Mouse (Mus musculus) testis, postnatal 14 days (tissue): ENCODE data around the gene Fbxo41.

Experiments used
- DNase-seq: peaks from one replicate; pipeline ENCODE4 v3.0.0; 2021; ENCODE audit warnings: low spot score

The Fbxo41 gene

DNA sequence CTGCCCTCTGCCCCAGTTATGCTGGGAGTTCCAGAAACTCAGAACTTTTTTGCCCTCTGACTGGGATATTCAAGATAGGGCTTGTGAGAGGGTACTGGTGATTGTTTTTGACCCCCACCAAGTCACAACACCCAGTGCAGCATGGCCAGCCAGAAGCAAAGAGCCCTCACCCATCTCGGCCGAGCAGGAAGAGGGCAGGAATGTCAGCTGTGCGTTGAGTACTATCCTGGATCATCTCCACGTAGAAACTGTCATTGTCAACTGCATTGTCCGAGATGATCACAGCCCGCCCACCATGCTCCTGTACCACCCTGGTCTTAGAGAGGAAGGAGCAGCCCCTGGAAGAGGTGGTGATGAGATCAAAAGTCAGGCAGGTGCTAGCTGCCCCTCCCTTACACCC, 55.4 kb downstream of the Fbxo41 start:
- no peak for DNase-seq

DNA sequence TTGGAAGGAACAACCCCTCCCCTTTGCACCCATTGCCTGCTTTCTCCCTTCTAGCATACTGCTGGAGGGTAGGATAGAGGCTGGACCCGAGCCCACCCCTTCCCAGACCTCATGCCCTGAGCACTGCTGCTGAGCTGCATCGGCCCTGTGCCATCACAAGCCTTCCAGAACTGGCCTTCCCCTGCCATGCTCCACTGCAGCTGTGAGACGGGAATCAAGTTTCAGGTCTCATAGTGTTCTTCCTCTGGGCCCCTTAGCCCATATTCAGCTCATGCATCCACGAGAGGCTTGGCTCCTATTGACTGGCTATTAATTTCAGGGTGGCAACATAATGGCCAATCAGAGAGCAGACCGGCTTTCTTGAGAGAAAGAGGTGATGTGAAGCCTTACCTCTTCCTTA, 57.5 kb downstream of the Fbxo41 start:
- DNase-seq, result no peak

DNA sequence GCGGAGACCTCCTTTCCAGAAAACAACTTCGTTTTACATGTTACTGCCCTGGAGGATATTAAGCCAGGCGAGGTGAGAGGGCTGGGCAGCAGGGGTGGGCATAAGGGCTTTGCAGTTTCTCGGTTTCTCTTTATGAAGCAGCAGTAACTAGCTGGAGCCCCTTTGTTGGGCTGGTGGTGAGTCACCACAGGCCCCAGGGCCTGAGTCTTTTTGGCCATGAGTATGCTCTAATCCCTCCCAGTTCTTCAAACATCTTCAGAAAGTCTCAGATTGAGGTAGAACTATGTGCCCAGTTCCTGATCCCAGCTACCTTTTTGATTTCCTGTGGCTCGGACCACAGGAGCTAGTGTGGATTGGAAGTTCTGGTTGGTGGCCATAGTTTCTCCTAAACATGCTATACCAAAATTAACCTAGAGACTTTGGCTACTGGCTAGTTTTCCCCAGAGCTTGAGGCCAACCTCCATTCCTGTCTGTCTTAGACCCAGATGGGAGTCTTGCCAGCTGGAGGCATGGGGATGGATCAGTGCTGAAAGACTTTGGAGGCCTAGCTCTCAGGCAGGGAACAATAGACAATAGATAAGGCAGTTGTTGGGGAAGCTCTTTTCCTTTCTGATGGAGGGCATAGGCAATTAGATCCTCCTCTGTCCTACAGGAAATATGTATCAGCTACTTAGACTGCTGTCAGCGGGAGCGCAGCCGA, 58.4 kb downstream of the Fbxo41 start:
- DNase-seq, result no peak

DNA sequence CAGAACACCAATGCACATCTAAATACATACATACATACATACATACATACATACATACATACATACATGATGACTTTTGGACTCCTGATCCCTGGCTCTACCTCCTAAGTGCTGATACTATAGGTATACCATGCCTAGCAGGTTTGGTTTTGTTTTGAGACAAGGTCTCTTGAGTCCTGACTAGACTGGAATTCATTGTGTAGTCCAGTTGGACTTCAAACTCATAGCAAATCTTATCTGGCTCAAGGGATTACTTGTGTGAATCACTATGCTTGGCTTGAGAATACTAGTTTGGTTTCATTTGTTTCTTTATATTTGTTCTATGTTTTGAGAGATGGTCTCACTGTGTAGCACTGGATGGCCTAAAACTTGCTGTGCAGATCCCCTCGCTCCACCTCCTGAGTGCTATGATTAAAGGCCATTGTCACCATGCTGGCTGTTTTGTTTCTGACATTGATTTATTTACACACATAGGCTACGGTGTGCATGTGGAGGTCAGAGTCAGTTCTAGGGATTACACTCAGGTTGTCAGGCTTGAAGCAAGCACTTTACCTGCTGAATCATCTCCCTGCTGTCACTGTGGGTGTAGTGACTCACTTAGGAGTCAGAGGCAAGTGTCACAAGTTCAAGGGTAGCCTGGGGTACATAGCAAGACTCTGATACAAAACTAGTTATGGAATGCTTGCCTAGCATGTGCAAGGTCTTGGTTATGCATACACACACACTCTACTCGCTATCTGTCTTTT, 59.1 kb downstream of the Fbxo41 start:
- no peak for DNase-seq

DNA sequence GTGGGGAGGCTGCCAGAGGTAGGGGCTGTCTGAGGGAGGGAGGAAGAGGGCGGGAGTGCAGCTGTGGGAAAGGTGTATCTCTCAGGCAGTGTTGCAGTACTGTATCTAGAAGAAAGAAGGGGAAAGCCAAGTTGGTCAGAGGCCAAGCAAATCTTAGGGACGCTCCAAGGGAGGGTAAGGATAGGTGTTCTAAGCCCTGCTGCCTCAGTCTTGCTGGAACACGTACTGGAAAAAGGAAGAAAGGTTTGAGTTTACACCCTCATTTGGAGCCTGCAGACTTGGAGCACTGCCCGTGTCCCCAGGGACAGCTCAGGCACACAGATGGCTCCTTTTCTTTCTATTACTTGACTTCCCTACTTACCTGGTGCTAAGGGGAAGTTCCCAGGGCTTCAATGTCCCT, 61.7 kb downstream of the Fbxo41 start:
- no peak for DNase-seq

DNA sequence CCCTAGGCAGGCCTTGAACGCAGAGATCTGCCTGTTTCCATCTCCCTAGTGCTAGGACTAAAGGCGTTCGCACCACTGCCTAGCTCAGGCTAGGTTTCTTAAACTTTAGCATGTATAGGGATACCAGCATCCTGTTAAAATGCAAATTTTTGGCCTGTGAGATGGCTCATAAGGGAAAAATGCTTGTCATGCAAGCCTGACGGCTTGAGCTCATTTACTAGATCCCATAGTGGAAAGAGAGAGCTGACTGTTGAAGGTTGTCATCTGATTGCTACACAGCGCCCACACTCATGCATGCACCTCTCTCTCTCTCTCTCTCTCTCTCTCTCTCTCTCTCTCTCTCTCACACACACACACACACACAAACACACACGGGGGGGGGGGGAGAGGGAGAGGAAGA, 66.2 kb downstream of the Fbxo41 start:
- no peak for DNase-seq

DNA sequence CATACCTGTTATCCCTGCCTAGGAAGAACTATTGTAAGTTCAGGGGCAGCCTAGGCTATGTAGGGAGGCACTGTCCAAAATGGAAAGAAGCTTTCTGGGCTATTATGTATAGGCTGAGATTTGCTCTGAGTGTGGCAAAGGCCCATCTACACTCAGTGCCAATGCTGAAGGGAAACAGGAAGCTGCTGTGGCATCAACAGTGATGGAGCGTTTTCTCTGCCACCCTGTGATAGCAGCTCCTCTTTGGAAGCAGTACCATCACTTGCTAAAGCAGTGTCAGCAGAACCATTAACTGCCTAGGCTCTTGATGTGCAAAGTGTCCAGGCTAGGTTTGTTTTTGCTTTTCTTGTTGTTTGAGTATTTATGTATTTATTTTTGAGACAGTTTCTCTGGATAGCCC, 66.6 kb downstream of the Fbxo41 start:
- DNase-seq, result no peak

DNA sequence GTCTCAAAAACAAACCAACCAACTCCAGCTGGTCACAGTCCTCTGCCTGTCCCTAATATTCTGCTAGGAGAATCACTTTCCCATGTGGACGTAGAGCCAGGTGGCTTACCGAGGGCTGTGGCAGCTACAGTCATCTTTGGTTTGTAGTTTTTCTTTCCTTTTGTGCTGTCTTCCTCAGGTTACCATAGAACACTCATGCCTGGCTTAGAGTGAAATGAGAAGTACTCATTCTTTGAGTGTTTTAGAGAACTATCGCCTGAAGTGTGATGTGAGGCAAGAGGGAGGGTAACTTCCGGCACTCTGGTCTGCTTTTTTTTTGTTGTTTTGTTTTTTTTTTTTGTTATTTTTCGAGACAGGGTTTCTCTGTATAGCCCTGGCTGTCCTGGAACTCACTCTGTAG, 68.9 kb downstream of the Fbxo41 start:
- no peak for DNase-seq

DNA sequence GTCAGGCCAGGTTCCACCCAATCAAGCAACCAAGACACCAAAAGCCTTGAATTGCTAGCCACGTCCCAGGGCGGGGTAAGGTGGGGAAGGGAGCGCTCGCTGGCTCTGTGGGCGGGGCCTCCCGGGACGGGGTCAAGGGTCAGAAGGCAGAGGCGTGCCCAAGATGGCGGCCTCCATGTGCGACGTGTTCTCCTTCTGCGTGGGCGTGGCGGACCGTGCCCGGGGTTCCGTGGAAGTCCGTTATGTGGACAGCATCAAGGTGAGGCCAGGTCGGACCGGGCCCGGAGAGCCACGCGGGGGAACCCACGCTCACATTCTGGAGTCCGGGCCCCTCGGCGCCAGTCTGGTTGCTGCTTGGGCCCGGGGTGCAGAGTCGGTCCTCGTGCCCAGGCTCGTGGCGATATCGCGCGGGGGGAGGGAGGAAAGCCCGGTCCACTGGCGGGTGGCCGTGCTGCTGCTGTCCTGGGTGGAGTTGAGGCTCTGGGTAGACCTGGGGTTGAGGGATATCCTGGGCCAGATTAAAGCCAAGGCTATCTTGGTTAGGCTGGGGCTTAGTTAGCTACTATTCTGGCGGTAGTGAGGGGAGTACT, 70.9 kb downstream of the Fbxo41 start, which contains the start of gene Smyd5:
Gene Smyd5 (plus strand): TSS at position 148 of the 590 bp plus-strand sequence.
- peak; percentile 90 for DNase-seq

DNA sequence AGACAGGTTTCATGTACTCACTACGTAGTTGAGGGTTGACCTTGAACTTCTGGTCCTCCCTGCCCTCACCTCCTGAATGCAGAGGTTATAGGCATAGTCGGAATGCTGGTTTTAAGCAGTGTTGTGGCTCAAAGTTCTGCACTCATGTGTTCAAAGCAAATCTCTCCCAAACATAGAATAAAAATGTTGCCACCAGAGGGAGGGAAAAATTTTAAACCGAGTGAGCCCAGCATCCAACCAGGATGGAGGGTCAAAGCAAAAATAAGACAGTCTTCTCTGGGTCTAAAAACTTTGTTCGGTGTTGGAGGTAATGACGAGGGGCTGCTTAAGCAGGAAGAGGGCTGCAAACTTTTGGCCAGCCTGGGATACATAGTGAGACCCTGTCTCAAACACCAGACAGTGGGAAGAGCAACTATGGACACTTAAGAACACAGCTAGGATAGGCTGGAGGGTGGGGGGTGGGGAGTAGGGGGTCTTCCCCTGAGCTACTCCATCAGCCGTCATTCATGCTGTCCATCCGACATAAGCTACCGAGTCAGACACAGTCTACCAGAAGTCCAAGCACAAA, 71.4 kb downstream of the Fbxo41 start:
- no peak for DNase-seq

DNA sequence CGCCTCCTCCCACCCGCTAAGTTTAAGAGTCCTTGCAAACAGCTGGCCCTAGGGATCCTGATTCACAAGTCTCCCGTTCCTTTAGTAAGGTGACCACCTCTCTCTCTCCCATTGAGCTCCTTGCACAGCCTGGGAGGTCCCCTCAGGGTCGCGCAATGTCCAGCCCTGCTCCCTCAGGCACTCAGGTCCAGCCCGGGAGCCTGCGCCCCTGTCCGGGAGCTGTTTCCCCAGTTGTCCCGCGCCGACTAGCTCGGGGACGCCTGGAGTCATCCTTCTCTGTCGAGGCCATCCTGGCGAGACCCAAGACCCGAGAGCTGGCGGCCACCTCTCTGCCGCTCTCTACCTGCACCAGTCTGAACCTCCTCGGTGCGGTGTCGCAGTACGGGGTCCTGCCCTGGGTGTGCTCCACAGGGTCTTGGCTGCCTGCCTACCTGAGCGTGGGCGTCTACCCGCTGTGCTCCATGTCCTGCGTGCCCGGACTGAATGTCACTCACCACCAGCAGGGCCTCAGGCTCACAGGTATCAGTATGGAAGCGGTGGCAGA, 78.9 kb downstream of the Fbxo41 start, which contains the start of gene Noto:
Gene Noto (plus strand): TSS at position 51 of the 544 bp plus-strand sequence.
- no peak for DNase-seq
